Mouse (Mus musculus): ENCODE data around the gene Trnt1.

Trnt1 gene

DNA sequence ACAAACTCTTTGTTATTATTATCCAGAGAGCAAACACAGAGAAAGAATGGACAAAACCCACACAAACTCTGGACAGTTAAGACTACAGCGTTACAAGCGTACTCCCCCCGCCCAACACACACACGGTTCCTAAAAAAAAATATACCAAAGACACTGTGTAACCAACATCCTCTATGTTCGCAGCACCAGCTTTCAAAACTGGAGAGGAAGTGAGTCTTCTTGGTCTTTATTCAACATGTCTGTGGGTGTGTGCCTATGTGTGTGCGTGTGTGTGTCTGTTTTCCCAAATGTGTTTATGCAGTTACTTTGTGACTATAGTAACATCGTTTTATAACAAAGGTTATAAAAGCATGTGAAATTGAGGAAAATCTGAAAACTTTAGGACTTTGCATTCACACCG, 22.5 kb downstream of the Trnt1 start:
- no peak for DNase-seq

DNA sequence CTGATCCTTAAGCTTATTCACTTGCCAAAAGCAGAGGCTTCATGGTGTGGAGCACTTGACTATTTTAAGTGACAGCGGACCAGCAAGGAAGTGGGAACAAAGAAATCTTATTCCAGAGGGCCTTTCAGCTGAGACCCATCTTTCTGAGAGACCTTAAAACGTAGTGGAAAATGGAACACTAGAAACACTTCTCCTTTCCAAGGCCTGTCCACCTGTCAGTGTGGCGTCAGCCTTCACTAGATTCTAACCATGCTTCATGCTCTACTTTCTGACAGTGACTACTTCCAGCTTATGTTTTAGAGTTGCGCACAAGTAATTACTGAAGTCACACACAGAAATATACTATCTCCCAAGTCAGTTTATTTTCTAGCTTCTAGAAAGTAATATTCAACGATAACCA, 23.6 kb downstream of the Trnt1 start:
- DNase-seq, result no peak

DNA sequence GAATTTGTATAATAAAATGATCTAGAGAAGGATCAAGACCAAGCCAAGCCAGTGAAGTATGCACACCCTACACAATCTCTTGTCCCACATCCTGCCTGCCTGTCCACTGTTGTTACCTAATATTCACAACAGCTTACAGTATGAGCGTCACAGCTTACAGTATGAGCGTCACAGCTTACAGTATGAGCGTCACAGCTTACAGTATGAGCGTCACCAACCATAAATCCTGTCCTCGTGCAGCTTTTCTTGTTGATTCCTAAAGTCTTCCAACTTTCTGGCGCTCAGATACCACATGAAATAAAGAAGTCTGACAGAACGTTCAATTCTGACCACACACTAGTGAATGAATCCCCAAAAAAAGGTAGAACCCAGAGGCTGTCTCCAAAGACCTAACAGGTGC, 24.2 kb downstream of the Trnt1 start:
- no peak for DNase-seq

DNA sequence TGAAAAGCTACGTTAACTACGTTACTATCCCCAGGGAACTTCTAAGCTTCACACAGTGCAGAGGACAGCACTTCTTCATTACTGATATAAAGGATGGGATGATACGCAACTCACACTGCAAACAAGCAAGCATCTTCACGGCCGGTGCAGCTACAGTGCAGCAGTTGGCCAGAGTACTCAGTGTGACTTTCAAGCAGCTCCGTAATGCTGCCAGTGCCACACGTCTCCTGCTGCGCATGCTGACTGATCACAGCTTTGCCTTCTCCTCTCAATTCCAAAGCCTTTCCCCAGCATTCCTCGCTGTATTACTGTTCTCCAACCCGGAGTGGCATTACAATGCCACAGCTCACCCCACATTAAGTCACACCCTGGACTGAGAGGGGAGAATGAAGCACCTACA, 24.7 kb downstream of the Trnt1 start:
- DNase-seq, result no peak

DNA sequence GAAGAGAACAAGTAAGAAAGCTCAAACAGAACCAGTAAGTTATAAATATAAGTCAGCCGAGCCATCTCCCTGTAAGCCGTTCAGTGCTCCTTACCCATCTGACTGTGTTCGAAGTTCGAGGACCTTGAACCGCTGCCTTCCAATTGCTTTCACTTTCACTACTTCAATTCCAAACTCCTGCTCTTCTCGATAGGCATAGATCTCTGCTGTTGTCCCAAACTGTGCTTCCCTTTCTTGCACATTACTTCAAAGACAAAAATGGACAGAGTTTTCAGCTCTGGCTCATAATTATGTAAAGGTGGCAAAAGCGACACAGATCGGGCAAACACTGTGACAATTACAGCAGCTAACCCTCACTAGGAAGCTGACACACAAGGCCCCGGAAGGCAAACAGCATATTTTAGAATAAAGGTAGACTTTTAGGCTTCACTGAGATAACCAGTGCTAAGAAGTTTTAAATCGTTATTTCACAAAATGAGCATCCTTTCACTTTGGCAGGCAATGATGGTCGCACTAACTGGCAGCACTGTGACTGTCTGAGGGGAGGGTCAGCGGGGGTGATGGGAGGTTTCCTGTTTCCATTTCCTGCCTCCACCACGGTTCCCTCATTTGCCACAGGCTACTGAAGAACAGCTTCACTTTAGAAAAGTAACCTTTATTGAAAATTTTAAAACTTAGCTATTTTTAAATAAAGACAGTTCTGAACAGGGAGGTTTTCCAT, 25.3 kb downstream of the Trnt1 start:
- no peak for DNase-seq

DNA sequence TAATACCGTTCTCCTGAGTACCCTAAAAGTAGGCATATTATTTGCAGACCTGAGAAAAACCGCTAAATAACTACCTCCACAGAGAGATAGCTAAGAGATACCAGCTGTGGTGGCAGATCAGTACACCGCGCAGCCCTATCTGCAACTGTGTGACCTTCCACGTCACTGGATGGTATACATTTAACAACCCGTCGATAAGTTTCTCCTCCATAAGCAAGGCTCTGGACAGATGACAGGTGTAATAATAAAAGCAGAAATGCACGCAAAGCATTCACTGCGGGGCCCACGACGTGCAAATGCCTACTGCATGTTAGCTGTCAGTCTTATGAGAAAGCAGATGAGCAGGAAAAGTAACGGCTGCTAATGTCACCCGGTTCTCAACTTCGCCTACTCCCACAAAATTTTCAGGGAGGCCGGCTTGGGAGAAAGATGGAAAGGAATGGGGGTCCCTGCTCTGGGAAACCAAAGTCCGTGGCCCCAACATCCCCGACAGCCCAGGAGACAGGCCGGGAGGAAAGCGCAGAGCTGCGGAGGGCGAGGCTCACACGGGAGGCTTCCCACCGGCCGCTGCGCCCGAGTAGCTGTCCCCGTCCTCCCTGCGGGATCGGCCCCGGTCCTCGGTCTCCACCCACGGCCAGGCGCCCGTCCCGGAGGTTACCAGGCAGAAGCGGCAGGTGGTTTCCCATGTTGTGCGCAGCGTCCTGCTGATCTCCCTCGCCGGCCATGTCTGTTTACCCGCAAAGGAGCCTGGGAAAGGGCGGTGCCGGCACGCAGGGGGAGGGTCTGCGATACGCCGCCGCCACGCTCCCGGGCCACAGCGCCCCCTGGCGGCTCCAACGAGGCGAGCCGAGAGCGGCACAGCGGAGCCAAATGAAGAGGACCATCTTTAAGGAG, 30.7 kb downstream of the Trnt1 start, which contains the start of gene Crbn:
Gene Crbn (minus strand): TSS at position 745 of the 894 bp plus-strand sequence.
- peak; percentile 91 for DNase-seq

DNA sequence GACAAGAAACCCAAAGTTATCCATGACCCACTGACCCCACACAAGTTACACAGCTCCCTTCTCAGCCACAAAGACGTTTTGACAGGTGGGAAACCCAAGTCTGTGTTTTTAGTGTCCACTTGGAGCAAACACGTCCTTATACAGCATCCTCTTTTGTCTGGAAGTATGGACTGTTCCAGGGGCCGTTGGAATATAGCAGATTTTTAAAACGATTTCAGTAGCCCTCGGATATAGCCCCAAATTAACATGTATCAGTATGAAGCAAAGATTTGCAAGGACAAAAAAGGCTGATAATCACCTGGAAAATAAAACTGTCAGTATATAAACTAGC, 31.3 kb downstream of the Trnt1 start:
- DNase-seq, result no peak

DNA sequence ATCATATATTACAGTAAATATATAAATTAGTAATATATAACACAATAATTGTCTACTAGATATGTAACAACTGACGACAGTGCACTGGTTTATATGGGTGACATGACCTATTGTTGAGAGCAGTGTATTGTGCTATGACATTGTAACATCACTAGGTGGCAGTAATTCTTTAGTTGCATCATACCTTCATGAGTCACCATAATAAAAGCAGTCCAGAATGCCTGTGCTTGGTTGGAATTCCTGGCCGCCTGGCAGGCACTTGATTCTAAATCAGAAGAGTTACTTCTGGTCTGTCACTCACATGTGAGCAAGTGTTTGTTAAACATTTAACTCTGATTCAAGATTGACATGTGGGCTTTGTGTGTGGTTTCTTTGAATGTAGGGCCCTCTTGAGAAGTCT, 36.0 kb downstream of the Trnt1 start:
- DNase-seq, result no peak

DNA sequence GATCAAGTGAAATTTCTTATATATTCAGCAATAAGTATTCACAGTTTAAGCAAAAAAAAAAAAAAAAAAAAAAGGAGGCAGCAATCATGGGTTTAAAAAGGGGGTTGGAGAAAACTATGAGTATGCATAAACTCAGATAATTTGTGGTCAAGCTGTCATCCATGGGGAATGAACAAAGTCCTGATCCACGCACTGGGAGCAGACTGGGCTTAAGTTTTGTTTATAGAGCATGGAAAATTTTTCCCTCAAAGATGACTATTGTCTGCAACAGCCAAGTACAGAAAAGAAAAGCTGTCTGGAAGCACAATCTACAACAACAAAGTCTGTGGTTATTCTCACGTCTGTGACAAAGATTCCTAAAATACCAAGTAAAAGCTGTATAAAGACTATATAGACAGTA, 40.2 kb downstream of the Trnt1 start:
- no peak for DNase-seq

DNA sequence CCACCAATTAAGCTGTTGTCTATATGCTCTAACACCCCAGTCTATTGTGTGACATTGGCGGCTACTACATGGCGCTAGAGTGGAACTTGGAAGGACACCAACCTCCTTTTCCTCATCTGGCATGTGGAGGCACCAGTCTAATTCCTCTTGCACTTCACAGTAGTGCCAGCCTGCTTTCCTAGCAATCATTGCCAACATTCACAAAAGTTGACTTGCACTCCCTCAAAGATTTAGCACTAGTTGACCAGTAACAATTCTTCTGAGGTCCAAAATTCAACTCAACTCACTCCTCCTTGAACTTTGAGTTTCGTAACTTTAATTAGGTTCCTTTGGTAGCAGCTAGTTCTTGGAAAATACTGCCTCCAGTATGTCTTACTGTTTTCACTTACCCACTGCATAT, 41.8 kb downstream of the Trnt1 start:
- DNase-seq, result no peak

DNA sequence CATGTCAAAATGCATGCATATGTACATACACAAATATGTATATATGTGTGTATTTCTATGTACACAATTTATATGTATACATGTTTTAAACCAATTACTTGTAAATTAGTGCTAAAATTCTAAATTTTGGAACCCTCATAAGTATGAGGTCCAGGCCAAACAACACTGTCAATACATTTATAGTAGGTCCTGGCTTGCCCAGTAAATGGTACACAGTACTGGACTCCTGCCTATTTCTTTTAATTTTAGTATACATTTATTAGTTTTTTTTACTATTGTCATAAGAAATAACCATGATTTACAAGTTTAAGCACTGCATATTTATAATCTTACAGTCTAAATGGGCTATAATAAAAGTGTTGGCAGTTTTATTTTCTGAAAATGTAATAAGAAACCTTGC, 50.3 kb downstream of the Trnt1 start:
- DNase-seq, result no peak

DNA sequence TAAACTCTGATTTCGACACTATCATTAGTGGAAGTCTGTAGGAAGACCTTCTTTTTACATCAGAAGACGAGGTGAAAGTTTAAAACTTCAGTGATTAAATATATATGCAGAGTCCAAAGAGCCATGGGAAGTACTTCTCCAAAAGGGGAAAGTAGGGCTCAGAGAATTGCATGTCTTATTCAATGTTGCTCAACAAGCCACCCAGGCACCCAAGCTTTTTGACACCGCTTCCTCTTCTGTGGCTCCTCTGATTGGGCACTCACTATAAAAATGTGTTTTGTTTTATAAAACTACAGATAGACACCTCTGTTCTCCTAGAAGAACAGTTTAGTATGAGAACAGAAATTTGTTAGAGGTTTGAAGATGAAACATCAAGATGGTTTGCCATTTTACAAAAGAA, 51.0 kb downstream of the Trnt1 start:
- DNase-seq, result no peak

DNA sequence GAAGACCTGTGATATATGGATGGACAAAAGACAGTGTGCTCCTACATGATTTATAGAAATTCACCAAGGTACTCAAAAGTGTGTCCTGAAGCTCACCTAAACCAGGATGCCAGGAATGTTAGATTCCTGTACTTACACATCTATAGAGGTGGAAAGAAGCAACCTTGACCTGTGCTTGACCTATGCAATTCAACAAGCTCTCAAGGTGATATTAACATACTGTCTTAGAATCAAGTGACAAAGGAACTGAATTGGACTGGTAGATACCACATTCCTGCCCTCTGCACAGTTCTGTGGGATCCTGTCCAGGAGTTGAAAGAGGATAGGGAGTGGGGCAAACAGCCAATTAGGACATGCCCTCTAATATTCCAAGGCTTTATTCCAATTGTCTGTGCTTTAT, 51.6 kb downstream of the Trnt1 start:
- DNase-seq, result no peak

DNA sequence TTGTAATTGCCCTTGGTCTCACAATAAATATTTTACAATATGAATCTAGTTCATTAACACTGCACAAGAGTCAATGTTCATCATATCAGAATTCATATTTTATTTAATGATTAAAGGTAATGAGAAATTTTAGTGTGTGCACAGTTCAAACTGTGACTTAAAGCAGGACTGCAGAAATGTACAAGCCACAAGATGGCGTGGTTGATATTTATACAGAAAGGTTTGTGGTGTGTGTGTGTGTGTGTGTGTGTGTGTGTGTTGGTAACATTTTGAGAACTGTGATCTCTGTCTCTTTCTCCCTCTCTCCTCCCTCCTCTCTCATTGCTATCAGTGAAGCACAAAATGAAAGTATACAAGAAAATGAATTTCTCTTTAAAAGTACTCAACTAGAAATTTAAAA, 53.4 kb downstream of the Trnt1 start:
- DNase-seq, result no peak
